Mouse (Mus musculus) embryonic facial prominence, embryonic 11.5 days (tissue): ENCODE data around the gene Gm13090. TPM values are rescaled to one million over a fixed set of nuclear protein-coding genes. Genes with fewer than 3 reads are reported as not detected.

Experiments
- ATAC-seq: fragments of 200-750 bp; cut with Nextera tagmentation; replicated peaks from 2 replicates; pipeline ENCODE4 v1.8.0; 2017; ENCODE audit warnings: low read depth; ENCODE audit not compliant: insufficient number of reproducible peaks, low FRiP score, low TSS enrichment
- DNase-seq: peaks from one replicate; pipeline ENCODE4 v3.0.0-alpha.2; 2015; ENCODE audit warnings: low spot score
- H3K27ac ChIP-seq: fragments of 300-500 bp; sonication (generic); replicated peaks from 2 replicates; pipeline ENCODE4 v1.5.1; 2014; ENCODE audit warnings: mild to moderate bottlenecking, low read depth, low read length, control low read depth
- H3K27me3 ChIP-seq: fragments of 300-500 bp; sonication (generic); 2 replicates; pipeline ENCODE4 v1.6.1; 2014; ENCODE audit warnings: mild to moderate bottlenecking, low read length, moderate library complexity, mixed read lengths; ENCODE audit not compliant: control insufficient read depth, insufficient read depth
- H3K36me3 ChIP-seq: fragments of 300-500 bp; sonication (generic); replicated peaks from 2 replicates; pipeline ENCODE4 v1.6.1; 2014; ENCODE audit warnings: low read depth, mild to moderate bottlenecking, low read length, moderate library complexity, mixed read lengths; ENCODE audit not compliant: control insufficient read depth, insufficient read depth
- H3K4me1 ChIP-seq: fragments of 300-500 bp; sonication (generic); 2 replicates; pipeline ENCODE4 v1.6.1; 2014; ENCODE audit warnings: low read length, mixed read lengths; ENCODE audit not compliant: control insufficient read depth, insufficient read depth
- H3K4me2 ChIP-seq: fragments of 300-500 bp; sonication (generic); 2 replicates; pipeline ENCODE4 v1.6.1; 2014; ENCODE audit warnings: low read depth, mild to moderate bottlenecking, control low read depth, low read length, moderate library complexity
- H3K4me3 ChIP-seq: fragments of 300-500 bp; sonication (generic); 2 replicates; pipeline ENCODE4 v1.5.1; 2014; ENCODE audit warnings: low read depth, low read length, control low read depth
- H3K9ac ChIP-seq: fragments of 300-500 bp; sonication (generic); replicated peaks from 2 replicates; pipeline ENCODE4 v1.6.1; 2014; ENCODE audit warnings: mild to moderate bottlenecking, control low read depth, low read length
- H3K9me3 ChIP-seq: fragments of 300-500 bp; sonication (generic); replicated peaks from 2 replicates; pipeline ENCODE4 v1.6.1; 2016; ENCODE audit warnings: mild to moderate bottlenecking, low read length, inconsistent platforms, mixed read lengths; ENCODE audit not compliant: control insufficient read depth
- WGBS: fragments of 180-500 bp; shearing (Covaris S2); extraction: QIAGEN DNeasy Blood & Tissue Kit; methylation state at CpG from one replicate; pipeline ENCODE4 v1.1.7; 2014; 5-methylcytosine and 5-hydroxymethylcytosine counted together
- polyA plus RNA-seq: library from polyadenylated mRNA; unstranded; fragments of >200 nt; fragmentation: Nextera tagmentation; extraction: Ambion mirVana; gene quantifications from 2 replicates; pipeline ENCODE4 v1.2.1, GENCODE M21; 2014

The Gm13090 gene
- polyA plus RNA-seq, 1 experiment from 2014 or later, result not detected

- Histone ChIP-seq H3K36me3 (no peaks in the 10 kb centered on the region; the same call in 1 of the 2 replicates), H3K4me1 (no peaks in the 10 kb centered on the region), H3K4me3 (peak within 1 kb of the TSS; percentile 85), H3K27me3 (no peaks in the 10 kb centered on the region), H3K4me2 (peak within 1 kb of the TSS; percentile 70), H3K9ac (peak within 1 kb of the TSS; percentile 91), H3K9me3 (no peaks in the 10 kb centered on the region), H3K27ac (peak within 1 kb of the TSS; percentile 57; the same call in 1 of the 2 replicates)
- ATAC-seq, result peak; percentile 96
- under 1% methylated on average over 112 of the region's 114 CpGs for WGBS
- DNase-seq, result peak; percentile 100
These were observed 31.7 kb upstream of the Gm13090 start, which contains the start of gene Vamp3 for GRCm38 (mm10) chr4:151057347-151058321. Gene Vamp3 (minus strand): TSS chr4:151057963.

GRCm38 (mm10) chr4:151058634-151059033 is 30.7 kb upstream of the Gm13090 start:
- Histone ChIP-seq H3K27ac (no peak overlapping the region), H3K4me2 (peak overlapping the region; percentile 48; the same call in 1 of the 2 replicates), H3K36me3 (no peaks in the 10 kb centered on the region; the same call in 1 of the 2 replicates), H3K9me3 (no peaks in the 10 kb centered on the region), H3K4me3 (peak overlapping the region; percentile 85; the same call in 1 of the 2 replicates), H3K4me1 (no peaks in the 10 kb centered on the region), H3K9ac (peak overlapping the region; percentile 56; the same call in 1 of the 2 replicates), H3K27me3 (no peaks in the 10 kb centered on the region)
- ATAC-seq, result no peak
- DNase-seq, result no peak
- 81% methylated on average over 4 of the region's 4 CpGs for WGBS

- no peak overlapping the region for H3K27ac ChIP-seq
- H3K4me3 ChIP-seq, result no peak overlapping the region
- H3K4me1 ChIP-seq, result no peaks in the 10 kb centered on the region
- H3K9me3 ChIP-seq, result no peaks in the 10 kb centered on the region
- ATAC-seq (no peak), DNase-seq (no peak)
- 96% methylated on average over 4 of the region's 4 CpGs for WGBS
- no peak overlapping the region for H3K9ac ChIP-seq
- H3K4me2 ChIP-seq, result no peak overlapping the region
- no peaks in the 10 kb centered on the region for H3K27me3 ChIP-seq
- H3K36me3 ChIP-seq, result no peaks in the 10 kb centered on the region
These were observed 29.8 kb upstream of the Gm13090 start for GRCm38 (mm10) chr4:151059566-151059965.

GRCm38 (mm10) chr4:151068751-151069150 is 20.6 kb upstream of the Gm13090 start:
- no peak for DNase-seq
- H3K36me3 ChIP-seq, result no peaks in the 10 kb centered on the region
- H3K27ac ChIP-seq, result no peak overlapping the region
- H3K4me3 ChIP-seq, result no peak overlapping the region
- ATAC-seq, result no peak
- no peak overlapping the region for H3K4me2 ChIP-seq
- no peaks in the 10 kb centered on the region for H3K27me3 ChIP-seq
- WGBS, result 77% methylated on average over 4 of the region's 4 CpGs
- H3K9me3 ChIP-seq, result no peaks in the 10 kb centered on the region
- H3K9ac ChIP-seq, result no peak overlapping the region
- no peaks in the 10 kb centered on the region for H3K4me1 ChIP-seq

GRCm38 (mm10) chr4:151070962-151071361 is 18.4 kb upstream of the Gm13090 start:
- ATAC-seq, result no peak
- WGBS, result 90% methylated on average over 7 of the region's 7 CpGs
- no peak overlapping the region for H3K27ac ChIP-seq
- H3K27me3 ChIP-seq, result no peaks in the 10 kb centered on the region
- DNase-seq, result no peak
- H3K9me3 ChIP-seq, result no peaks in the 10 kb centered on the region
- H3K4me1 ChIP-seq, result no peaks in the 10 kb centered on the region
- no peak overlapping the region for H3K9ac ChIP-seq
- H3K36me3 ChIP-seq, result no peaks in the 10 kb centered on the region
- no peak overlapping the region for H3K4me3 ChIP-seq
- H3K4me2 ChIP-seq, result no peak overlapping the region

GRCm38 (mm10) chr4:151073108-151073744 is 16.1 kb upstream of the Gm13090 start:
- Histone ChIP-seq H3K9me3 (no peaks in the 10 kb centered on the region), H3K27me3 (no peaks in the 10 kb centered on the region), H3K9ac (no peak overlapping the region), H3K36me3 (no peaks in the 10 kb centered on the region), H3K27ac (no peak overlapping the region), H3K4me3 (no peak overlapping the region), H3K4me1 (no peaks in the 10 kb centered on the region), H3K4me2 (no peak overlapping the region)
- DNase-seq, result peak; percentile 88
- 55% methylated on average over 13 of the region's 13 CpGs for WGBS
- no peak for ATAC-seq

GRCm38 (mm10) chr4:151074817-151075216 is 14.6 kb upstream of the Gm13090 start:
- Histone ChIP-seq H3K4me2 (no peak overlapping the region), H3K27ac (no peak overlapping the region), H3K4me3 (no peak overlapping the region), H3K36me3 (no peaks in the 10 kb centered on the region; the same call in 1 of the 2 replicates), H3K9me3 (no peaks in the 10 kb centered on the region), H3K9ac (no peak overlapping the region), H3K4me1 (no peaks in the 10 kb centered on the region), H3K27me3 (no peaks in the 10 kb centered on the region)
- WGBS, result 94% methylated on average over 15 of the region's 15 CpGs
- DNase-seq (no peak), ATAC-seq (no peak)
